Mouse (Mus musculus): Measurements from ENCODE around the gene Lpar1. TPM values are rescaled to one million over a fixed set of nuclear protein-coding genes. Genes with fewer than 3 reads are reported as not detected.

Gene Lpar1
- total and polyA plus RNA-seq, 3 experiments: 0.22 TPM; not detected in 2

- H3K36me3 ChIP-seq (replicated peaks): no peaks in the 10 kb centered on the region
- H3K4me3 ChIP-seq (ENCODE audit: low read depth, low read length): no peak overlapping the region
- H3K4me1 ChIP-seq (ENCODE audit: insufficient read depth, low read depth, low read length): no peaks in the 10 kb centered on the region
- ATAC-seq (ENCODE audit: extremely low read depth, insufficient number of reproducible peaks, low FRiP score, poor library complexity, severe bottlenecking) (no peak), DNase-seq (ENCODE audit: low spot score) (no peak)
- TF ChIP-seq GATA1 (IDR thresholded peaks at IDR 0.05; ENCODE audit: borderline replicate concordance, low read length): no peak
- TF ChIP-seq POLR2AphosphoS5 (IDR thresholded peaks at IDR 0.05; ENCODE audit: insufficient replicate concordance, low read depth, low read length): no peak
- TF ChIP-seq GATA2 (IDR thresholded peaks at IDR 0.05; ENCODE audit: borderline replicate concordance, low read depth, low read length): no peak
- TF ChIP-seq CTCF (IDR thresholded peaks at IDR 0.05; ENCODE audit: low read depth, low read length): no peak
- no peak for TF ChIP-seq TAL1 (conservative IDR thresholded peaks at IDR 0.05; ENCODE audit: low read depth, low read length)
- no peaks in the 10 kb centered on the region for H3K27me3 ChIP-seq (ENCODE audit: insufficient read depth, low read length)
- H3K9me3 ChIP-seq (replicated peaks): peaks cover 8% of the 10 kb centered on the region; the same call in 1 of the 2 replicates
Observed at GRCm38 (mm10) chr4:58568486-58568885, 14.8 kb upstream of the Lpar1 start.

- H3K27me3 ChIP-seq (ENCODE audit: insufficient read depth, low read length): no peaks in the 10 kb centered on the region
- no peaks in the 10 kb centered on the region for H3K36me3 ChIP-seq (replicated peaks)
- peaks cover 18% of the 10 kb centered on the region; the same call in 1 of the 2 replicates for H3K9me3 ChIP-seq (replicated peaks)
- no peak for TF ChIP-seq CTCF (IDR thresholded peaks at IDR 0.05; ENCODE audit: low read depth, low read length)
- TF ChIP-seq GATA2 (IDR thresholded peaks at IDR 0.05; ENCODE audit: borderline replicate concordance, low read depth, low read length): no peak
- no peak for TF ChIP-seq TAL1 (conservative IDR thresholded peaks at IDR 0.05; ENCODE audit: low read depth, low read length)
- TF ChIP-seq GATA1 (IDR thresholded peaks at IDR 0.05; ENCODE audit: borderline replicate concordance, low read length): no peak
- no peak for TF ChIP-seq POLR2AphosphoS5 (IDR thresholded peaks at IDR 0.05; ENCODE audit: insufficient replicate concordance, low read depth, low read length)
- no peaks in the 10 kb centered on the region for H3K4me1 ChIP-seq (ENCODE audit: insufficient read depth, low read depth, low read length)
- DNase-seq (ENCODE audit: low spot score): no peak
- no peak for ATAC-seq (ENCODE audit: extremely low read depth, insufficient number of reproducible peaks, low FRiP score, poor library complexity, severe bottlenecking)
- H3K4me3 ChIP-seq (ENCODE audit: low read depth, low read length): no peak overlapping the region
Observed at GRCm38 (mm10) chr4:58562776-58563175, 9.1 kb upstream of the Lpar1 start.

GRCm38 (mm10) chr4:58557001-58557400 is 3.3 kb upstream of the Lpar1 start:
- H3K27me3 ChIP-seq (ENCODE audit: insufficient read depth, low read length): no peaks in the 10 kb centered on the region
- TF ChIP-seq POLR2AphosphoS5 (IDR thresholded peaks at IDR 0.05; ENCODE audit: insufficient replicate concordance, low read depth, low read length) (no peak), GATA1 (IDR thresholded peaks at IDR 0.05; ENCODE audit: borderline replicate concordance, low read length) (no peak), TAL1 (conservative IDR thresholded peaks at IDR 0.05; ENCODE audit: low read depth, low read length) (no peak), CTCF (IDR thresholded peaks at IDR 0.05; ENCODE audit: low read depth, low read length) (no peak), GATA2 (IDR thresholded peaks at IDR 0.05; ENCODE audit: borderline replicate concordance, low read depth, low read length) (no peak)
- no peaks in the 10 kb centered on the region for H3K4me1 ChIP-seq (ENCODE audit: insufficient read depth, low read depth, low read length)
- ATAC-seq (ENCODE audit: extremely low read depth, insufficient number of reproducible peaks, low FRiP score, poor library complexity, severe bottlenecking): no peak
- H3K9me3 ChIP-seq (replicated peaks): peaks cover 29% of the 10 kb centered on the region
- DNase-seq (ENCODE audit: low spot score): no peak
- H3K36me3 ChIP-seq (replicated peaks): no peaks in the 10 kb centered on the region
- H3K4me3 ChIP-seq (ENCODE audit: low read depth, low read length): no peak overlapping the region

- DNase-seq (ENCODE audit: low spot score): no peak
- no peak for ATAC-seq (ENCODE audit: extremely low read depth, insufficient number of reproducible peaks, low FRiP score, poor library complexity, severe bottlenecking)
- Histone ChIP-seq H3K4me3 (ENCODE audit: low read depth, low read length) (no peak overlapping the region), H3K9me3 (replicated peaks) (peaks cover 30% of the 10 kb centered on the region), H3K4me1 (ENCODE audit: insufficient read depth, low read depth, low read length) (no peaks in the 10 kb centered on the region), H3K36me3 (replicated peaks) (no peaks in the 10 kb centered on the region), H3K27me3 (ENCODE audit: insufficient read depth, low read length) (no peaks in the 10 kb centered on the region)
- no peak for TF ChIP-seq GATA1 (IDR thresholded peaks at IDR 0.05; ENCODE audit: borderline replicate concordance, low read length)
- no peak for TF ChIP-seq TAL1 (conservative IDR thresholded peaks at IDR 0.05; ENCODE audit: low read depth, low read length)
- no peak for TF ChIP-seq GATA2 (IDR thresholded peaks at IDR 0.05; ENCODE audit: borderline replicate concordance, low read depth, low read length)
- no peak for TF ChIP-seq CTCF (IDR thresholded peaks at IDR 0.05; ENCODE audit: low read depth, low read length)
- no peak for TF ChIP-seq POLR2AphosphoS5 (IDR thresholded peaks at IDR 0.05; ENCODE audit: insufficient replicate concordance, low read depth, low read length)
Observed at GRCm38 (mm10) chr4:58554359-58554838, 701 bp upstream of the Lpar1 start.

GRCm38 (mm10) chr4:58552731-58553630 is 717 bp downstream of the Lpar1 start:
- TF ChIP-seq GATA1 (IDR thresholded peaks at IDR 0.05; ENCODE audit: borderline replicate concordance, low read length): no peak
- no peak for TF ChIP-seq POLR2AphosphoS5 (IDR thresholded peaks at IDR 0.05; ENCODE audit: insufficient replicate concordance, low read depth, low read length)
- TF ChIP-seq CTCF (IDR thresholded peaks at IDR 0.05; ENCODE audit: low read depth, low read length): no peak
- no peak for TF ChIP-seq GATA2 (IDR thresholded peaks at IDR 0.05; ENCODE audit: borderline replicate concordance, low read depth, low read length)
- no peak for TF ChIP-seq TAL1 (conservative IDR thresholded peaks at IDR 0.05; ENCODE audit: low read depth, low read length)
- Histone ChIP-seq H3K4me1 (ENCODE audit: insufficient read depth, low read depth, low read length) (no peaks in the 10 kb centered on the region), H3K36me3 (replicated peaks) (no peaks in the 10 kb centered on the region), H3K4me3 (ENCODE audit: low read depth, low read length) (0 out of 2 replicates have a peak overlapping the region, but pooled peaks have one; percentile 13), H3K9me3 (replicated peaks) (peaks cover 30% of the 10 kb centered on the region), H3K27me3 (ENCODE audit: insufficient read depth, low read length) (no peaks in the 10 kb centered on the region)
- ATAC-seq (ENCODE audit: extremely low read depth, insufficient number of reproducible peaks, low FRiP score, poor library complexity, severe bottlenecking) (no peak), DNase-seq (ENCODE audit: low spot score) (no peak)

GRCm38 (mm10) chr4:58552229-58552628 is 1.5 kb downstream of the Lpar1 start:
- Histone ChIP-seq H3K27me3 (ENCODE audit: insufficient read depth, low read length) (no peaks in the 10 kb centered on the region), H3K36me3 (replicated peaks) (no peaks in the 10 kb centered on the region), H3K4me3 (ENCODE audit: low read depth, low read length) (no peak overlapping the region), H3K9me3 (replicated peaks) (peaks cover 31% of the 10 kb centered on the region), H3K4me1 (ENCODE audit: insufficient read depth, low read depth, low read length) (no peaks in the 10 kb centered on the region)
- DNase-seq (ENCODE audit: low spot score): no peak
- TF ChIP-seq TAL1 (conservative IDR thresholded peaks at IDR 0.05; ENCODE audit: low read depth, low read length) (no peak), GATA1 (IDR thresholded peaks at IDR 0.05; ENCODE audit: borderline replicate concordance, low read length) (no peak), CTCF (IDR thresholded peaks at IDR 0.05; ENCODE audit: low read depth, low read length) (no peak), GATA2 (IDR thresholded peaks at IDR 0.05; ENCODE audit: borderline replicate concordance, low read depth, low read length) (no peak), POLR2AphosphoS5 (IDR thresholded peaks at IDR 0.05; ENCODE audit: insufficient replicate concordance, low read depth, low read length) (no peak)
- ATAC-seq (ENCODE audit: extremely low read depth, insufficient number of reproducible peaks, low FRiP score, poor library complexity, severe bottlenecking): no peak

Data from G1E (cell line).